Mouse (Mus musculus) C2C12 (cell line): ENCODE data around the gene Sbno1.

ENCODE experiments used
- CEBPB ChIP-seq: IDR thresholded peaks from one replicate; pipeline ENCODE4 v1.6.1; 2011; ENCODE audit warnings: low read depth, mild to moderate bottlenecking, control low read depth, moderate library complexity
- CTCF ChIP-seq: IDR thresholded peaks from one replicate; pipeline ENCODE4 v1.5.1; 2011; ENCODE audit not compliant: control insufficient read depth, insufficient read depth, insufficient read length
- FOSL1 ChIP-seq: IDR thresholded peaks from one replicate; pipeline ENCODE4 v1.8.0; 2011; ENCODE audit warnings: mild to moderate bottlenecking, low read length; ENCODE audit not compliant: poor library complexity, insufficient read depth, severe bottlenecking
- MAX ChIP-seq: IDR thresholded peaks from one replicate; pipeline ENCODE4 v1.6.1; 2011; ENCODE audit warnings: mild to moderate bottlenecking, control low read depth
- MYOD1 ChIP-seq: IDR thresholded peaks from one replicate; pipeline ENCODE4 v1.6.1; 2011; ENCODE audit warnings: low read depth; ENCODE audit not compliant: control insufficient read depth, insufficient read length
- MYOG ChIP-seq: IDR thresholded peaks from one replicate; pipeline ENCODE4 v1.6.1; 2011; ENCODE audit not compliant: control insufficient read depth, insufficient read length; ENCODE audit errors: extremely low read depth
- USF1 ChIP-seq: IDR thresholded peaks from one replicate; pipeline ENCODE4 v1.6.1; 2011; ENCODE audit warnings: low read depth, mild to moderate bottlenecking, control low read depth, moderate library complexity

DNA sequence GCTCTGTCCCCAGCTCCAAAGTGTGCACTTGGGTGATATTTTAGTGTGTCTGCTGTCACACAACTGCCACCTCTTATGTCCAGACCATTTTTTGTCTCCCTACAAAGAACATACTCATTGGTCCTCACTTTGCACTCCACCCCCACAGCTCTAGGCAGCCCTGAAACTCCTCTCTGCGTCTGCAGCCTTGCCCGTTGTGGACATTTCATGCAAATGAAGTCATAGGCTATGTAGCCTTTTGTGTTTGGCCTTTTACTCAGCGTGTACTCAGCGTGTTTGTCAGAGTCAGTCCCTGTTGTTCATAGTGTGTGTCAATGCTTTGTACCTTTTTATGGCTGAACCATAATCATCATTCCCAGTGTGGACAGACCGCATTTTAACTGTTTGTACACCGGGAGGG lies 23.7 kb upstream of the Sbno1 start:
- TF ChIP-seq CTCF (no peak), FOSL1 (no peak), USF1 (no peak), MYOD1 (no peak), MYOG (no peak), MAX (no peak), CEBPB (no peak)
